Mouse (Mus musculus): Measurements from ENCODE around the gene Tubb4b. TPM values are rescaled to one million over a fixed set of nuclear protein-coding genes. Genes with fewer than 3 reads are reported as not detected.

Tubb4b gene
- polyA plus RNA-seq (2012) = 462 and 587 TPM in 2 replicates

DNA sequence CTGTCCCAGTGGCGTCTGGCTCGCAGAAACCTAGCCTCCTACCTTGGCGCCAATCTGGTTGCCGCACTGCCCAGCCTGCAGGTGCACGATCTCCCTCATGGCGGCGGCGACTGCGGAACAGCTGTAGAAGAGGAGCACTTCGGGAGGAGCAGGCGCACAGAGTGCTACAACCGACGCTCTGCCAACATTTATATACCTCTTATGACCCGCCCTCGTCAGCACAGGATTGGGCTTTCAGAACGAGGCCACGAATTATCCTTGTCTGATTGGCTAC lies at the start of gene Tubb4b:
TSS of gene Tubb4b (minus strand) at position 211 of the 274 bp plus-strand sequence.
- no peak for TF ChIP-seq GATA1 (IDR thresholded peaks at IDR 0.05; ENCODE audit: low read length)

DNA sequence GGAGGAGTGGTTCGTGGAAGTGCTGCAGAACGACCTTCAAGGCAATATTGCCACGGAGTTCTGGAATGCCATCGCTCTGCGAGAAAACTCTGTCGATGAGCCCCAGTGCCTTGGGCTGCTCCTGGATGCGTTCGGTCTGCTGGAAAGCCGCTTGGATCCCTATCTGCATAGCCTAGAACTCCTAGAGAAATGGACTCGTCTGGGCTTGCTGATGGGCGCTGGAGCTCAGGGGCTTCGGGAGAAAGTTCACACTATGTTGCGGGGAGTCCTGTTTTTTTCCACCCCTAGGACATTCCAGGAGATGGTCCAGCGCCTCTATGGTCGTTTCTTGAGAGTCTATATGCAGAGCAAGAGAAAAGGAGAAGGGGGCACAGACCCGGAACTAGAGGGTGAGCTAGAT lies 48.5 kb upstream of the Tubb4b start:
- no peak for TF ChIP-seq GATA1 (IDR thresholded peaks at IDR 0.05; ENCODE audit: low read length)

DNA sequence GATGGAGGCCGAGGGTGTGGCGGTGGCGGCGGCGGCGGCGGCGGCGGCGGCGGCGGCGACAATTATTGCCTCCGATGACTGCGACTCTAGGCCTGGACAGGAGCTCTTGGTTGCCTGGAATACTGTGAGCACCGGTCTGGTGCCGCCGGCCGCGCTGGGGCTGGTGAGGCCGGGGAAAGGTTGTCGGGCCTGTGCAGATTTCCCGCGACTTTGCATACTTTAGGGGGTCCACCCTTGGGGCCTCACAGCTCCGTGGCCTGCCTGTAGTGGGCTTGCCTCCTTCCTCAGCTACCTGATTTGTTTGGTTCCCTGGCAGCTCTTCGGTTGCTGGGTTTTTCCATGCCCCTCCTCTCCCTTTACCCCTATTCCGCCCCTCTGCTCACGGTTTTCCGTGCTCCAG lies 48.0 kb upstream of the Tubb4b start:
- no peak for TF ChIP-seq GATA1 (IDR thresholded peaks at IDR 0.05; ENCODE audit: low read length)

DNA sequence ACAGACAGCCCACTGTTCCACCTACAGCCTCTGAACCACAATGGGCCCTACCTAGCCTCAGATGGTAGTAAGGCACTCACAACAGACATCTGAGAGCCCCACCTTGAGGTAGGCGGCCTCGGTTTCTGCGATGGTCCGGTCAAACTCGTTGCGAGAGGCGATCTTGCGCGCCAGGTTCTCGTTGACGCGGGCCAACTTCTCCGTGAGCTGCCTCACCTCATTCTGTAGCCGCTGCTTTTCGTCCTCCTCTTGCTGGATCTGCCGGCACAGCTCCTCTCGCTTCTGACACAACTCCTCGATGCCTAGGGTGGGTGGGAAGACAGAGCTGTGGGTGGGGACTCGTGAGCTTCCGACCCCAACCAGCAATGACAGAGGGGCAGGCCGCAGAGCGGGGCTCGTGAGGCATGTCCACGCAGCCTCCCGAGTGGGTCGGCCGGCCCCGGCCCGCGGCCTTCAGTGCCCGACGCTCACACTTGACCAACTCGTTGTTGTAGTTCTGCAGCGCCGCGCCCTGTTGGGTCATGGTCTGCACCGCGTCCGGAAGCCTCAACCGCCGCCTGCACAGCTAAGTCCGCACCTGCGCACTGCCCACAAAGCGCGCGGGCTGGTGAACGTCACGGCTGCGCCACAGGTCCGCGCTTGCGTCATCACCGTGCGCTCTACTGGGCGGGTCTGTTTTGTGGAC lies 47.5 kb upstream of the Tubb4b start, which contains the start of the genes Ssna1 and Anapc2:
TSS of gene Ssna1 (minus strand) at position 612 of the 685 bp plus-strand sequence.
TSS of gene Anapc2 (plus strand) at position 652 of the 685 bp plus-strand sequence.
- TF ChIP-seq GATA1 (IDR thresholded peaks at IDR 0.05; ENCODE audit: low read length) = no peak

DNA sequence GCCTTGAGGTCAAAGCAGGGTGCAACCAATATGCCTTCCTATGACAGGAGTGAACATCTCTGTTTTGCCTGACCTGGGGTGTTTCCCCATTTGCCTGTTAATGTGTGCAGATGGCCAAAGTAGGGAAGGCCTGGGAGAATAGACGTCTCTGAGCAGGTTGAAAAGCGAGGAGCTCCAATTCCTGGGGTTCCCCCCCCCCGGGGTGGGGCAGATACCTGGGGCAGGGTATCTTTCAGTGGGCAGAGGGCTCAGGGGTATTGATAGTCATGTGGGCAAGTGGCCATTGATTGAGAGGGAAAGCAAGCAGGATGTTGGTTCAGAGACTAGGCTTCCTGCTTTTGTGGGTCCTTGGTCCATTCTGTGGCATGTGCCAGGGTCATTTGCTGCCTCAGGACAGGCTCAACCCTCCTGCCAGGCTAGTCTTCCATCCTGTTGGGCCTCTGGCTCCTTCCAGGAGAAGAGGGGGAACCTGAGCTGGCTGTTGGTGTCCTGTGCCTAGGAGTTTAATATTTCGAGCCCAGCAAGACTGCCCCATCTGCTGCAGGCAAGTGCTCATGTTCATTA lies 43.3 kb upstream of the Tubb4b start:
- TF ChIP-seq GATA1 (IDR thresholded peaks at IDR 0.05; ENCODE audit: low read length) = no peak

DNA sequence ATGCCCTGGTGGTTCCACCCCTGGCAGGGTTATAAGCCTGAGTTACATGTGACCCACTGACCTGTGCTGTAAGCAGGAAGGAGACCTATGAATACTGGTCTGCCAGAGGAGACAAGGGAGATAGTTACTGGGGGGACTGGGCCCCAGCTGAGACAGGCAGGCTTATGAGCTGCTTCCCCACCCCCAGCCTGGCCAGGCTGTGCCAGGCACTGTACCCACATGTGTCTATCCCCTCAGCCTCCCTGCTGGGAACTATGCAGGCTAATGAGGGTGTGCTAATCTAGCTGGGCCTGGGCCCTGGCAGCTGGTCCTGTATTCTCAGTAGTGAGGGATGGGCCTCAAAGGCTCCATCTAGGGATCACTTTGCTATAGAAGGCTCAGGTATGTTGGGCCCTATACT lies 42.7 kb upstream of the Tubb4b start:
- no peak for TF ChIP-seq GATA1 (IDR thresholded peaks at IDR 0.05; ENCODE audit: low read length)

DNA sequence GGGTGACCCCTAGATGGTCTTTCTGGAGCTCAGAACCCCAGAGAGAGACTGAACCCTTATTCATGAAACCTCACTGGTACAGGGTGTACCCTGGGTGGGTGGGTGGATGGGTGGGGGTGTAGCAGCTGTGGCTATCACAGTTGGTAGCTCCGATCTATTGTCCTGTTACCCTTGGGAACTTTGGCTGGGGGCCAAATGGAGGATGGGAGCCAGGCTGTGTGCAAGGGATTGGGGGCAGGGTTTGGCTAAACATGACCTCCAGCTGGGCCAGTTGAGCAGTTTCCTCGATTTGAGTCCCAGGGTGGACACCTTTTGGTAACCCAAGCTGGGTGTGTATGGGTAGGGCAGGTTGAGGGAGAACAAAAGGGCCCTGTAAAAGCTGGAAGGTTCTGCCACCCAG lies 42.2 kb upstream of the Tubb4b start:
- no peak for TF ChIP-seq GATA1 (IDR thresholded peaks at IDR 0.05; ENCODE audit: low read length)

DNA sequence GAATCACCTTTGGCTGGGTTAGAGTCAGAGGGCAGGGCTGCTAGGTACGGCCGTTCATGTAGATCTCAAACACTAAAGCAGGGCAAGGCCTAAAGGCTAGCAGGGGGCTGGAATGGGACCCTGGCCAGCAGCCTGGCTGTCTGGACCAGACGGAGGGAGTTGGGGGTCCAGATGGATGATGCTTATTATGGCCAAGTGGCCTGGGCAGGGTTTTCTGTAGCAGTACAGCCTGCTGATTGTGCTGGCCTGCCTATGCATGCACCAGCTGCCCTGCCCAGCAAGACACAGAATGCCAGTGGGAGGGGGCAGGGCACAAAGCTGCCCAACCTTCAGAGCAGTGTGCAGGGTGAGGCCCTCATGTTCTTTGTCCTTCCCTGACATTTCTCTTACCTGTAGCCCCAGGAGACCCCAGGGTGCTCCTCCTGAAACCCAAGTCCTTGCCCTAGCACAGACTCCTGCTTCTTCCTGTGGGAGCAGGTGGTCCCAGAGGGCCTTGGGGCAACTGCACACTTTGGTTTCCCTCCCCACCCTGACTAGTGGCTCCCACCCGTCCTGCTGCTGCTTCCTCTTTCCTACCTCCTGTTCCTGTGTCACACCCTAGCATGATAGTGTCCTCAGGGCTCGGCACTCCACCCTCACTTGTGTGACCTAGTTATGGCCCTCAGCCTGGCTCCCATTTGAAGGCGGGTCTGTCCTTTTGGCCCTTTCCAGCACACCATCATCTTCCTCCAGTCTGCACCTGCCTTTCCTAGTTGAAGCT lies 41.6 kb upstream of the Tubb4b start:
- TF ChIP-seq GATA1 (IDR thresholded peaks at IDR 0.05; ENCODE audit: low read length) = no peak

DNA sequence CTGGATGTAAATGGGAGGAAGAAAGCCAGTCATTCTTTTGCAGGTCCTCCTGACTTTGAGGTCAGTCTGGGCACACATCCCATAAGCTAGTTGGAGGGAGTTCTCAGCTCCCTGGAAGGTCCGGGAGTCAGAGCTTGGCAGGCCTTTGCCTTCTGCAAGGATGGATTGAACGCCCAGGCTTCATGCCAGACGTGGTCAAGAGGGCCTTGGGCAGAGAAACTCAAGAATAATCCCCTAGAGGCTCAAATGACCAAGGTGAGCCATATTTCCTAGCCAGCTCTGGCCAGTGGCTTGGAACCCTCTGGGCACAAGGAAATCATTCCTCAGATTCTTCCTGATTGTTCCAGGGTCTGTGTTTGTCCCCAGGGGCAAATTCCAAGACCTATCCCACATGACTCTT lies 40.3 kb upstream of the Tubb4b start:
- no peak for TF ChIP-seq GATA1 (IDR thresholded peaks at IDR 0.05; ENCODE audit: low read length)

DNA sequence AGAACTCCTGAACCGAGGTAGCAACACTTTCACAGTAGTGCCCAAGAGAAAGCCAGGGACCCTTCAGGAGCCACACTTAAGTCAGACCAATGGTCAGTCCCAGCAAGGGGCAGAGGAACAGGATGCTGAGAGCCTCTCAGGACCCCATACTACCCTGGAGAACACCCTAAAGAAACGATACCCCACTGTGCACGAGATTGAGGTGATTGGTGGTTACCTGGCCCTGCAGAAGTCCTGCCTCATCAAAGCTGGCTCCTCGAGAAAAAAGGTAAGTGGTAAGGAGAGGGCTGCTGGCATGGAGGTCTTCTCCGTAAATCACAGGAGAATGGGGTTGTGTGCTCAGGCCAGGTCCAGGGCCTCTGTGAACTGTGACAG lies 39.8 kb upstream of the Tubb4b start:
- TF ChIP-seq GATA1 (IDR thresholded peaks at IDR 0.05; ENCODE audit: low read length) = no peak

DNA sequence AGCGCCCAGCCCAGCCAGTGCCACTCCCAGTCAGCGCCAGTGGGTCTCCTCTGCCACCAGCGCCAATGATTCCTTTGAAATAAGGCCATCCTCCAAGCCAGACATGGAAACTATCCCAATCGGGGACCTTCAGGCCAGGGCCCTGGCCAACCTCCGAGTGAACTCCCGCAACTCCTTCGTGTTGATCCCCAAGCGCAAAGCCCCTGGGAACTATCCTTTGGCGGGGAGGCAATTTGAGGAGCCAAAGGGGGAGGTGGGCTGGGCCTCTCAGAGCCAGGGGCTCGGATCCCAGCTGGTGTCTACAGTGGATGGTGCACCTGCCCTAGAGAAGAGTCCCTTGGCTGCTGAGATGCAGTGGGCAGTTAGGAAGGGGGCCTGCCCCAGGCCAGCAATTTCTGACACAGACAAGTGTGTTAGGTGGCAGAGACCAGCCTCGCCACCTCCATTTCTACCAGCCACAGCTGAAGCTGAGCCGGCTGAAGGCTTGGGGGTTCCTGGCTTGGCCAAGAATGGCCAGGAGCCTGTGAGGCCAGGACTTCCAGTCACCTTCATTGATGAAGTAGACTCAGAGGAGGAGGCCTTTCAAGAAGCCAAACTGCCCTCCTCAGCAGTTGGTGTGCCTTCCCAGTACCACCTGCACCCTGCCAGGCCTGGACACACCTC lies 39.3 kb upstream of the Tubb4b start:
- TF ChIP-seq GATA1 (IDR thresholded peaks at IDR 0.05; ENCODE audit: low read length) = no peak

DNA sequence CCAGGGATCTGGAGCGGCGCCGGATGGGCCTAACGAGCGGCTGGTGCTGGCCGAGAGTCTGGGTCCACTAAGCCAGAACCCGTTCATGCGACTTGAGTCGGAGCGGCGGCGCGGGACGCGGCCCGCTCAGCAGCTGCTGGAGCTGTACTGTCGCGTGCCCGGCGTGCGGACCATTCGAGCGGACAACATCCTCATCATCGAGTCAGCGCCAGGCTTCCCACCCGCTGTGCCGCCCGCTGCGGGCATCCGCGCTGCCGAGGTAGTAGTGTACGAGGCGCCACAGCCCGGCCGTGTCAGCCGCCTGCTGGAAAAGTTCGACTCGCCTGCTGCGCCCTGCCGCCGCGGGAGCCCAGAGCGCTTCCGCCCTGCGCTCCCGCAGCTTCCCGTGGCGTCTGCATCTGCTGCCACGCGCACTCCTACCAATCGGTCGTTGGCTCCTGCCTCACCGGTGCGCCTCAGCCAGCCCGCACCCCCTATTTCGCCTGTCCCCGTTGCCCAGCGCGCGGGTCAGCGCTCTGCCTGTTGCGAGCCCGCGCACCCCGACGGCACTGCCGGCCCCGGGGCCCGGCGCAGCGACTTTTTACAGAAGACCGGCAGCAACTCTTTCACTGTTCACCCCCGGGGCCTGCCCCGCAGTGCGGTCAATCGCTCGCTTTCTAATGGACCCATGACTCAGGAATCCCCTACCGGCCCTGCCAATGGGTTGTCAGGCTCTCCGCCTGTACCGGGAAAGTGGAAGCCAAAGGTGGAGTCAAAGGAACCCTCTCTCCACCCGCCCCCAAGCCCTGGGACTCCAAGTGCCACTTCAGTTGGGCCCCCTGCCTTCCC lies 38.5 kb upstream of the Tubb4b start:
- TF ChIP-seq GATA1 (IDR thresholded peaks at IDR 0.05; ENCODE audit: low read length) = no peak

DNA sequence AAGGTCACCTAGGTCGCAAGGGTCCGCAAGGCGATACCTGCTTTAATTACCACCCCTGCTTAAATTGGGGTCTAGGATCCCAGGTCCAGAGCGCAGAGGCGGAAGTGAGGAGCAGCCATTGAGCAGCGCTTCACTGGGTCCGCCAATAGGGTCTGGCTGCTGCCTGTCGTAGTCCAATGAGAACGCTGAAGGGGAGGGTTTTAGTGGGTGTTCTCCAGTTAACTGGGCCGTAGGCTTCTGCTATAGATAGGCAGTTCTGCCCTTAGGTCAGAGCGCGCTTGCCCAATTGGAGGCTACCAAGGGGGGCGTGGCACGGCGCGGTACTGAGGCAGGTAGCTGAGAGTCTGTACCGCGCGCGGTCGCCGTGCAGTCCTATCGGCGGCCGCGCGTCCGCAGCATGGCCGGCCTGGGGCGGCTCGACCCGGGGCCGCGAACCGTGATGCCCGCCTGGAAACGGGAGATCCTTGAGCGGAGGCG lies 37.8 kb upstream of the Tubb4b start, which contains the start of gene Tprn:
TSS of gene Tprn (plus strand) at position 328 of the 477 bp plus-strand sequence.
- TF ChIP-seq GATA1 (IDR thresholded peaks at IDR 0.05; ENCODE audit: low read length) = no peak

DNA sequence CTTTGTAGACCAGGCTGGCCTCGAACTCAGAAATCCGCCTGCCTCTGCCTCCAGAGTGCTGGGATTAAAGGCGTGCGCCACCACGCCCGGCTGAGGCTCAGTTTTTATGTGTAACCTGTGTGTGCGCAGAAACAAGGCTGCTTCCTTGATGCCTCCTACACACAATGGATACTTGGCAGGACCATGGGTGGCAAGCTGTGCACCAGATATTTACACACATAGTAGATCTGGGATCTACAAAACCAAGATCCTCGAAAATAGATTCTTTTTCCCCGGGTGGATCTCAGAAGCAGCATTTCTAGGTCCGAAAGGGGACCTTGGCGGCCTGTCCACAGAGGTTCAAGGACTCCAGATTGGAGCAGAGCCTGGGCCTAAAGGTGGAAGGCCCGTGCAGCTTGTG lies 37.4 kb upstream of the Tubb4b start:
- TF ChIP-seq GATA1 (IDR thresholded peaks at IDR 0.05; ENCODE audit: low read length) = no peak

DNA sequence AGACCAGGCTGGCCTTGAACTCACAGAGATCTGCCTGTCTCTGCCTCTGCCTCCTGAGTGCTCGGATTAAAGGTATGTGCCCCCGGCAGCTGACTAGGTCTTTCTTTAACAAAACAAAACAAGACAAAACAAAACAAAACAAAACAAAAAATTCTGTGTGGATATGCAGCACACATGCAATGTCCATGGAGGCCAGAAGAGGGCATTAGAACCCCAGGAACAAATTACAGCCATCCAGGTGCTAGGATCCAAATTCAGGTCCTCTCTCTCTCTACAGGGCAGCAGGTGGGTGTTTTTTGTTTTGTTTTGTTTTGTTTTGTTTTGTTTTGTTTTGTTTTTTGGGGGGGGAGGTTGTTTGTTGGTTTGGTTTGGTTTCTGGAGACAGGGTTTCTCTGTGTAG lies 34.4 kb upstream of the Tubb4b start:
- TF ChIP-seq GATA1 (IDR thresholded peaks at IDR 0.05; ENCODE audit: low read length) = no peak
